Mouse (Mus musculus): ENCODE data around the gene Zfp354a. TPM values are rescaled to one million over a fixed set of nuclear protein-coding genes. Genes with fewer than 3 reads are reported as not detected.
A peak's percentile ranks its signal among the peaks of the same experiment; 100 is the strongest.

Gene Zfp354a
- polyA plus RNA-seq, 1 experiment, result not detected

- H3K36me3 ChIP-seq (replicated peaks; ENCODE audit: low read length), result no peaks in the 10 kb centered on the region
These were observed 7.4 kb upstream of the Zfp354a start for GRCm38 (mm10) chr11:51051678-51052077.

GRCm38 (mm10) chr11:51053230-51053629, 5.8 kb upstream of the Zfp354a start:
- Histone ChIP-seq H3K4me3 (replicated peaks) (no peak overlapping the region), H3K9me3 (peaks cover 3% of the 10 kb centered on the region; the same call in 1 of the 2 replicates), H3K27me3 (replicated peaks) (peaks cover under 1% of the 10 kb centered on the region), H3K4me1 (no peaks in the 10 kb centered on the region), H3K36me3 (replicated peaks; ENCODE audit: low read length) (no peaks in the 10 kb centered on the region)
- TF ChIP-seq FLI1 (IDR thresholded peaks at IDR 0.05; ENCODE audit: low read length) (no peak), GATA1 (IDR thresholded peaks at IDR 0.05; ENCODE audit: borderline replicate concordance, low read length) (no peak)

More at GRCm38 (mm10) chr11:51051678-51052077, 7.4 kb upstream of the Zfp354a start:
- Histone ChIP-seq H3K9me3 (peaks cover 7% of the 10 kb centered on the region; the same call in 1 of the 2 replicates), H3K4me3 (replicated peaks) (no peak overlapping the region), H3K4me1 (no peaks in the 10 kb centered on the region), H3K27me3 (replicated peaks) (no peaks in the 10 kb centered on the region)
- no peak for TF ChIP-seq FLI1 (IDR thresholded peaks at IDR 0.05; ENCODE audit: low read length)

GRCm38 (mm10) chr11:51059640-51060039, 583 bp downstream of the Zfp354a start:
- H3K27me3 ChIP-seq (replicated peaks), result peaks cover 15% of the 10 kb centered on the region
- H3K4me1 ChIP-seq, result peaks cover 6% of the 10 kb centered on the region; the same call in 1 of the 2 replicates
- H3K36me3 ChIP-seq (replicated peaks; ENCODE audit: low read length), result no peaks in the 10 kb centered on the region
- TF ChIP-seq FLI1 (IDR thresholded peaks at IDR 0.05; ENCODE audit: low read length) (no peak), GATA1 (IDR thresholded peaks at IDR 0.05; ENCODE audit: borderline replicate concordance, low read length) (no peak)
- H3K4me3 ChIP-seq (replicated peaks), result peak overlapping the region; percentile 87
- no peaks in the 10 kb centered on the region for H3K9me3 ChIP-seq

GRCm38 (mm10) chr11:51060981-51061380, 1.9 kb downstream of the Zfp354a start:
- no peaks in the 10 kb centered on the region for H3K9me3 ChIP-seq
- TF ChIP-seq FLI1 (IDR thresholded peaks at IDR 0.05; ENCODE audit: low read length), result no peak
- no peak for TF ChIP-seq GATA1 (IDR thresholded peaks at IDR 0.05; ENCODE audit: borderline replicate concordance, low read length)
- H3K4me1 ChIP-seq, result peaks cover 6% of the 10 kb centered on the region; the same call in 1 of the 2 replicates
- H3K27me3 ChIP-seq (replicated peaks), result peaks cover 15% of the 10 kb centered on the region
- no peak overlapping the region for H3K4me3 ChIP-seq (replicated peaks)
- no peaks in the 10 kb centered on the region for H3K36me3 ChIP-seq (replicated peaks; ENCODE audit: low read length)

- Histone ChIP-seq H3K4me3 (replicated peaks) (no peak overlapping the region), H3K4me1 (peaks cover 6% of the 10 kb centered on the region; the same call in 1 of the 2 replicates), H3K36me3 (replicated peaks; ENCODE audit: low read length) (no peaks in the 10 kb centered on the region), H3K9me3 (no peaks in the 10 kb centered on the region), H3K27me3 (replicated peaks) (peaks cover 14% of the 10 kb centered on the region)
- TF ChIP-seq GATA1 (IDR thresholded peaks at IDR 0.05; ENCODE audit: borderline replicate concordance, low read length) (no peak), FLI1 (IDR thresholded peaks at IDR 0.05; ENCODE audit: low read length) (no peak)
These were observed 4.2 kb downstream of the Zfp354a start for GRCm38 (mm10) chr11:51063276-51063675.

GRCm38 (mm10) chr11:51063841-51064240, 4.8 kb downstream of the Zfp354a start:
- H3K27me3 ChIP-seq (replicated peaks), result peaks cover 13% of the 10 kb centered on the region
- no peaks in the 10 kb centered on the region for H3K36me3 ChIP-seq (replicated peaks; ENCODE audit: low read length)
- TF ChIP-seq FLI1 (IDR thresholded peaks at IDR 0.05; ENCODE audit: low read length) (no peak), GATA1 (IDR thresholded peaks at IDR 0.05; ENCODE audit: borderline replicate concordance, low read length) (no peak)
- H3K4me1 ChIP-seq, result peaks cover 6% of the 10 kb centered on the region; the same call in 1 of the 2 replicates
- H3K9me3 ChIP-seq, result no peaks in the 10 kb centered on the region
- H3K4me3 ChIP-seq (replicated peaks), result no peak overlapping the region

GRCm38 (mm10) chr11:51084527-51084926, 25.5 kb downstream of the Zfp354a start:
- TF ChIP-seq GATA1 (IDR thresholded peaks at IDR 0.05; ENCODE audit: borderline replicate concordance, low read length) (no peak), FLI1 (IDR thresholded peaks at IDR 0.05; ENCODE audit: low read length) (no peak)
- no peaks in the 10 kb centered on the region for H3K36me3 ChIP-seq (replicated peaks; ENCODE audit: low read length)
- H3K27me3 ChIP-seq (replicated peaks), result peaks cover 1% of the 10 kb centered on the region
- H3K9me3 ChIP-seq, result 0 out of 2 replicates have a peak, but pooled peaks cover 6% of the 10 kb centered on the region
- H3K4me3 ChIP-seq (replicated peaks), result no peak overlapping the region
- H3K4me1 ChIP-seq, result no peaks in the 10 kb centered on the region

- TF ChIP-seq FLI1 (IDR thresholded peaks at IDR 0.05; ENCODE audit: low read length) (no peak), GATA1 (IDR thresholded peaks at IDR 0.05; ENCODE audit: borderline replicate concordance, low read length) (no peak)
- Histone ChIP-seq H3K36me3 (replicated peaks; ENCODE audit: low read length) (no peaks in the 10 kb centered on the region), H3K9me3 (0 out of 2 replicates have a peak, but pooled peaks cover 6% of the 10 kb centered on the region), H3K27me3 (replicated peaks) (peaks cover 1% of the 10 kb centered on the region), H3K4me1 (no peaks in the 10 kb centered on the region), H3K4me3 (replicated peaks) (no peak overlapping the region)
These were observed 26.2 kb downstream of the Zfp354a start for GRCm38 (mm10) chr11:51085269-51085668.

- Histone ChIP-seq H3K36me3 (replicated peaks; ENCODE audit: low read length) (no peaks in the 10 kb centered on the region), H3K27me3 (replicated peaks) (no peaks in the 10 kb centered on the region), H3K4me3 (replicated peaks) (no peak overlapping the region), H3K9me3 (peaks cover 27% of the 10 kb centered on the region), H3K4me1 (no peaks in the 10 kb centered on the region)
- TF ChIP-seq GATA1 (IDR thresholded peaks at IDR 0.05; ENCODE audit: borderline replicate concordance, low read length), result no peak
- no peak for TF ChIP-seq FLI1 (IDR thresholded peaks at IDR 0.05; ENCODE audit: low read length)
These were observed 48.2 kb downstream of the Zfp354a start for GRCm38 (mm10) chr11:51107261-51107660.

GRCm38 (mm10) chr11:51110621-51111020, 51.6 kb downstream of the Zfp354a start:
- TF ChIP-seq GATA1 (IDR thresholded peaks at IDR 0.05; ENCODE audit: borderline replicate concordance, low read length), result no peak
- TF ChIP-seq FLI1 (IDR thresholded peaks at IDR 0.05; ENCODE audit: low read length), result no peak
- Histone ChIP-seq H3K36me3 (replicated peaks; ENCODE audit: low read length) (no peaks in the 10 kb centered on the region), H3K4me3 (replicated peaks) (peak overlapping the region; percentile 1), H3K9me3 (peaks cover 34% of the 10 kb centered on the region), H3K4me1 (no peaks in the 10 kb centered on the region), H3K27me3 (replicated peaks) (no peaks in the 10 kb centered on the region)

Other genes with a start within 250 kb of the Zfp354a start
- not detected in 2 replicates for gene Zfp354c, start 231.5 kb upstream of the Zfp354a start, polyA plus RNA-seq (2012; ENCODE audit: insufficient read depth, low replicate concordance)
- not detected in 2 replicates for gene Zfp879, start 217.7 kb upstream of the Zfp354a start, polyA plus RNA-seq (2012; ENCODE audit: insufficient read depth, low replicate concordance)
- gene Grm6, start 208.6 kb upstream of the Zfp354a start, polyA plus RNA-seq (2012; ENCODE audit: insufficient read depth, low replicate concordance), result 0.08 and 0.63 TPM in 2 replicates
- not detected in 2 replicates for gene Zfp454, start 171.6 kb upstream of the Zfp354a start, polyA plus RNA-seq (2012; ENCODE audit: insufficient read depth, low replicate concordance)
- not detected in 2 replicates for gene Zfp2, start 143.1 kb upstream of the Zfp354a start, polyA plus RNA-seq (2012; ENCODE audit: insufficient read depth, low replicate concordance)
- not detected in 2 replicates for gene Zfp354b, start 127.6 kb upstream of the Zfp354a start, polyA plus RNA-seq (2012; ENCODE audit: insufficient read depth, low replicate concordance)
- gene 4933414I15Rik, start 115.5 kb upstream of the Zfp354a start, polyA plus RNA-seq (2012; ENCODE audit: insufficient read depth, low replicate concordance), result not detected in 2 replicates
- not detected in 2 replicates for gene Prop1, start 105.5 kb upstream of the Zfp354a start, polyA plus RNA-seq (2012; ENCODE audit: insufficient read depth, low replicate concordance)
- not detected in 2 replicates for gene Olfr1378, start 92.7 kb upstream of the Zfp354a start, polyA plus RNA-seq (2012; ENCODE audit: insufficient read depth, low replicate concordance)
- not detected in 2 replicates for gene Olfr1377, start 77.3 kb upstream of the Zfp354a start, polyA plus RNA-seq (2012; ENCODE audit: insufficient read depth, low replicate concordance)
- gene Olfr51, start 55.7 kb upstream of the Zfp354a start, polyA plus RNA-seq (2012; ENCODE audit: insufficient read depth, low replicate concordance), result not detected in 2 replicates
- not detected in 2 replicates for gene Olfr54, start 45.0 kb upstream of the Zfp354a start, polyA plus RNA-seq (2012; ENCODE audit: insufficient read depth, low replicate concordance)
- not detected in 2 replicates for gene Olfr1375, start 11.1 kb upstream of the Zfp354a start, polyA plus RNA-seq (2012; ENCODE audit: insufficient read depth, low replicate concordance)
- gene Gm12569, start 161.2 kb downstream of the Zfp354a start, polyA plus RNA-seq (2012; ENCODE audit: insufficient read depth, low replicate concordance), result not detected in 2 replicates
- gene Clk4, start 202.5 kb downstream of the Zfp354a start, polyA plus RNA-seq (2012; ENCODE audit: insufficient read depth, low replicate concordance), result 2.0 TPM in 1 of 2 replicates, not detected in the other
- gene BC049762, start 203.8 kb downstream of the Zfp354a start, polyA plus RNA-seq (2012; ENCODE audit: insufficient read depth, low replicate concordance), result not detected in 2 replicates
- 0.21 TPM in 1 of 2 replicates, not detected in the other for gene Col23a1, start 230.7 kb downstream of the Zfp354a start, polyA plus RNA-seq (2012; ENCODE audit: insufficient read depth, low replicate concordance)